Mouse (Mus musculus) macrophage (primary cell): ENCODE measurements around the gene Cpm. TPM values are rescaled to one million over a fixed set of nuclear protein-coding genes. Genes with fewer than 3 reads are reported as not detected.
"Not testable (repeated sequence)": the region's sequence is repeated elsewhere in the genome, so short reads cannot be mapped to it uniquely, and the experiment has no call there.

ENCODE experiments used
- H3K27ac ChIP-seq: fragments of 350-480 bp; formaldehyde crosslinking; 2 replicates; pipeline ENCODE4 v1.9.0; 2021
- H3K36me3 ChIP-seq: fragments of 350-480 bp; formaldehyde crosslinking; 2 replicates; pipeline ENCODE4 v1.9.0; 2021; ENCODE audit errors: inconsistent target
- H3K4me3 ChIP-seq: fragments of 350-480 bp; formaldehyde crosslinking; 2 replicates; pipeline ENCODE4 v1.9.0; 2021; ENCODE audit errors: inconsistent target
- H3K79me2 ChIP-seq: fragments of 350-480 bp; formaldehyde crosslinking; 2 replicates; pipeline ENCODE4 v1.9.0; 2021; ENCODE audit errors: inconsistent target
- WGBS: methylation state at CpG from one replicate; pipeline ENCODE4 v1.1.7; 2026; ENCODE audit warnings: inconsistent platforms; ENCODE audit not compliant: missing documents; 5-methylcytosine and 5-hydroxymethylcytosine counted together
- polyA plus RNA-seq: library from polyadenylated mRNA; stranded (reverse); fragments of 250-400 nt; gene quantifications from 3 replicates; pipeline ENCODE4 v1.2.4, GENCODE M21; 2018; ENCODE audit warnings: inconsistent platforms

The Cpm gene
- polyA plus RNA-seq, 1 experiment from 2014 or later: 0.07 TPM

DNA sequence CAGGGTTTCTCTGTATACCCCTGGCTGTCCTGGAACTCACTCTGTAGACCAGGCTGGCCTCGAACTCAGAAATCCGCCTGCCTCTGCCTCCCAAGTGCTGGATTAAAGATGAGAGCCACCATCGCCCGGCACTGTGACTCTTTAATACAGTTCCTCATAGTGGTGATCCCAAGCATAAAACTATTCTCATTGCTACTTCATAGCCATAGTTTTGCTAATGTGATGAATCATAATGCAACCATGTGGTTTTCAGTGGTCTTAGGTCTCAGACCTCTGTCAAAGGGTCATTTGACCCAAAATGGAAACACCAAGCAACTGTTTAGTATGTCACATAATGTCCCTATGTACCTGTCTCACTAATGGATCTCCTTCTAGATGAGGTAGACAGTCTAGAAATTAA, 66.3 kb downstream of the Cpm start:
- Histone ChIP-seq H3K79me2 (peaks cover 87% of the 10 kb centered on the region), H3K36me3 (peaks cover 92% of the 10 kb centered on the region), H3K4me3 (no peak overlapping the region), H3K27ac (no peak overlapping the region)
- WGBS: 100% methylated on average over 4 of the region's 4 CpGs

GRCm38 (mm10) chr10:117696021-117696826, 66.9 kb downstream of the Cpm start:
- Histone ChIP-seq H3K79me2 (peaks cover 90% of the 10 kb centered on the region), H3K36me3 (peaks cover 86% of the 10 kb centered on the region), H3K4me3 (no peak overlapping the region), H3K27ac (no peak overlapping the region)
- WGBS: 92% methylated on average over 8 of the region's 8 CpGs

DNA sequence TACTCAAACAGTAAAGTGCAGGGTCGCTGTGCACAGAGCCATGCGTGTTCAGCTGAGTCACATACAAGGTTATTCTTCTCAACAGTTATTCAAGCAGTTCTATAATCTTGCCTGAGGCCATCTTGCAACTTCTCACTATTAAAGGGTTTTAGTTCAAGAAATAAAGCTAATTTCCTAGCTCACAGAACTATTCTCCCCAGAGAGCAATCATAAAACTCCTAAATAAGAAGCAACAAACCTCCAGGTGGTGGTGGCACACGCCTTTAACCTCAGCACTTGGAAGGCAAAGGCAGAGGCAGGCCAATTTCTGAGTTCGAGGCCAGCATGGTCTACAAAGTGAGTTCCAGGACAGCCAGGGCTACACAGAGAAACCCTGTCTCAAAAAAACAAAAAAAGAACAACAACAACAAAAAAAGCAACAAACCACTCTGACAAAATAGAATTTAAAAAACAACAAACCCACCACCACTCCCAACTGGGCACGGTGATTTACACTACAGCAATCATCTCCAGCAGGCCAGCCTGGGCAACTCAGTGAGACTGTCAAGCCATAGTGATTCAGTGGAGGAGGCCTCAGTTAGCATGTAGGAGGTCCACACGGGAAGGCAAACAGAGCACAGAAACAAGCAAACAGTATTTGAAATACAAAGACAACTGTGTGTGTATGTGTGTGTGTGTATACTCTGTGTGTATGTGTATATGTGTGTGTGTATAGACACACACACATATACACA, 67.7 kb downstream of the Cpm start:
- 95% methylated on average over 4 of the region's 6 CpGs for WGBS
- H3K36me3 ChIP-seq: peaks cover 84% of the 10 kb centered on the region
- no peak overlapping the region for H3K27ac ChIP-seq
- peaks cover 92% of the 10 kb centered on the region for H3K79me2 ChIP-seq
- no peak overlapping the region for H3K4me3 ChIP-seq

GRCm38 (mm10) chr10:117697561-117698115, 68.3 kb downstream of the Cpm start:
- Histone ChIP-seq H3K79me2 (peaks cover 94% of the 10 kb centered on the region), H3K4me3 (no peak overlapping the region), H3K27ac (no peak overlapping the region), H3K36me3 (peaks cover 84% of the 10 kb centered on the region)
- 96% methylated on average over 3 of the region's 3 CpGs for WGBS

- Histone ChIP-seq H3K4me3 (no peak overlapping the region), H3K79me2 (peaks cover 97% of the 10 kb centered on the region), H3K36me3 (peaks cover 88% of the 10 kb centered on the region), H3K27ac (no peak overlapping the region)
- 95% methylated on average over 10 of the region's 10 CpGs for WGBS
These were observed 69.2 kb downstream of the Cpm start for GRCm38 (mm10) chr10:117698313-117699138.

GRCm38 (mm10) chr10:117699914-117700313, 70.6 kb downstream of the Cpm start:
- WGBS: 98% methylated on average over 4 of the region's 4 CpGs
- Histone ChIP-seq H3K79me2 (peaks cover 100% of the 10 kb centered on the region), H3K4me3 (no peak overlapping the region), H3K36me3 (peaks cover 91% of the 10 kb centered on the region), H3K27ac (no peak overlapping the region)

DNA sequence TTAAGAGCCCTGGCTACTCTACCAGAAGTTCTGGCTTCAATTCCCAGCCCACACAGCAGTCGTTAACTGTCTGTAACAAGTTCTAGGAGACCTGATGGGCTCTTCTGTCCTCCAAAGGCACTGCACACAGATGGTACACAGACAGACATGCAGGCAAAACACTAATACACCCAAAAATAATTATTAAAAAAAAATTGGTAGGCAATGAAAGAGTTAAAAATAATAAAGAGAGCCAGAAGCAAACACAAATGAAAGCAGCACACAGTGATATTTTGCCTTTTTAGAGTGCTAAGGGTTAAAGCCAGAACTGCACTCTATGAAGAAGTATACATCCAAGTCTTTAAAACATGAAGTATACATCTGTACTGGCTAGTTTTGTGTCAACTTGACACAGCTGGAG, 71.2 kb downstream of the Cpm start:
- no peak overlapping the region for H3K27ac ChIP-seq
- H3K4me3 ChIP-seq: no peak overlapping the region
- WGBS: 89% methylated on average over 1 of the region's 1 CpGs
- H3K79me2 ChIP-seq: peaks cover 100% of the 10 kb centered on the region
- peaks cover 91% of the 10 kb centered on the region for H3K36me3 ChIP-seq

DNA sequence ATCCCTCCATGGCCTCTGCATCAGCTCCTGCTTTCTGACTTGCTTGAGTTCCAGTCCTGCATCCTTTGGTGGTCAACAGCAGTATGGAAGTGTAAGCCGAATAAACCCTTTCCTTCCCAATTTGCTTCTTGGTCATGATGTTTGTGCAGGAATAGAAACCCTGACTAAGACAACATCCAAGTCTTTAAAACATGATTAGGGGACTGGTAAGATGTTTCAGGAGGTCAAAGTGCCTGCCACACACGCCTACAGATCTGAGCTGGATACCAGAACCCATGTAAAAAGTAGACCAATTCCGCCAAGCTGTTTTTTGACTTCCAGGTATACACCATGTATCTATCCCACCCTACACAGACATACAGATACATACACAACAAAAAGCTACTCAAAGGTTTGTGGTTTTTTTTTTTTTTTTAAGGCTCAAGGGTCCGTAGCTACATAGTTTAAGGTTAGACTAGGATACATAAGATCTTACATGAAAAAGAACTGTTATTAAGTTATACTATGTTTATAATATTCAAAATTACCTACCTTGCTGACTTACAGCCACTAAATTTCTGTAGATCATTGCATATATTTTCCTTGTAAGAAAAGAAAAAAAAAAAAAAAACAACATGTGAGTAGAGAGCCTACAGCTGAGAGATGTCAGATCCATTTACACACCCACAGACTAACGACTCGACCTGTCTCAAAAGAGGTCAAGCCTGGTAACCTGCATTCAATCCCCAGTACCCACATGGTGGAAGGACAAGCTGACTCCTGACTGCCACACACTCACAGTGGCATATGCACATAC, 71.9 kb downstream of the Cpm start:
- H3K79me2 ChIP-seq: peaks cover 100% of the 10 kb centered on the region
- H3K36me3 ChIP-seq: peaks cover 87% of the 10 kb centered on the region
- WGBS: 94% methylated on average over 5 of the region's 6 CpGs
- no peak overlapping the region for H3K27ac ChIP-seq
- H3K4me3 ChIP-seq: no peak overlapping the region

GRCm38 (mm10) chr10:117702024-117702833, 72.9 kb downstream of the Cpm start:
- Histone ChIP-seq H3K36me3 (peaks cover 84% of the 10 kb centered on the region), H3K79me2 (peaks cover 100% of the 10 kb centered on the region), H3K27ac (no peak overlapping the region), H3K4me3 (no peak overlapping the region)
- WGBS: 92% methylated on average over 6 of the region's 6 CpGs

- Histone ChIP-seq H3K27ac (no peak overlapping the region), H3K36me3 (peaks cover 71% of the 10 kb centered on the region), H3K4me3 (no peak overlapping the region), H3K79me2 (peaks cover 100% of the 10 kb centered on the region)
- WGBS: 97% methylated on average over 3 of the region's 3 CpGs
These were observed 74.2 kb downstream of the Cpm start for GRCm38 (mm10) chr10:117703506-117703905.

DNA sequence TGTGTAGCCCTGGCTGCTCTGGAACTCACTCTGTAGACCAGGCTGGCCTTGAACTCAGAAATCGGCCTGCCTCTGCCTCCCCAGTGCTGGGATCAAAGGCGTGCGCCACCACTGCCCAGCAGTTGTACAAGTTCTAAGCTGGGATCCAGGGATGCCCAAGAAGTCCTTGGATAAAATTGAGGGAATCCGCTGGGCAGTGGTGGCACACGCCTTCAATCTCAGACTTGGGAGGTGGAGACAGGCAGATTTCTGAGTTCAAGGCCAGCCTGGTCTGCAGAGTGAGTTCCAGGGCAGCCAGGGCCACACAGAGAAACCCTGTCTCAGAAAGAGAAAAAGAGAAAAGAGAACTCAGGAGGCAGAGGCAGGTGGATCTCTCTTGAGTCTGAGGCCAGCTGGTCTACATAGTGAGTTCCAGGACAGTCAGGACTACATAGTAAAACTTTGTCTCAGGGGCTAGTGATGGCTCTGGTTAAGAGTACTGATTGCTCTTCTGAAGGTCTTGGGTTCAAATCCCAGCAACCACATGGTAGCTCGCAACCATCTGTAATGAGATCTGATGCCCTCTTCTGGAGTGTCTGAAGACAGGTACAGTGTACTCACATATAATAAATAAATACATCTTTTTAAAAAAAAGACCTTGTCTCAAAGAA, 75.1 kb downstream of the Cpm start:
- H3K27ac ChIP-seq, H3K4me3 ChIP-seq: not testable (repeated sequence)
- 97% methylated on average over 6 of the region's 6 CpGs for WGBS
- peaks cover 100% of the 10 kb centered on the region for H3K79me2 ChIP-seq
- H3K36me3 ChIP-seq: peaks cover 62% of the 10 kb centered on the region

- Histone ChIP-seq H3K36me3 (peaks cover 57% of the 10 kb centered on the region), H3K79me2 (peaks cover 100% of the 10 kb centered on the region), H3K4me3 (no peak overlapping the region), H3K27ac (no peak overlapping the region)
- WGBS: 97% methylated on average over 6 of the region's 6 CpGs
These were observed 75.7 kb downstream of the Cpm start for GRCm38 (mm10) chr10:117704964-117705335.

- Histone ChIP-seq H3K36me3 (peaks cover 51% of the 10 kb centered on the region), H3K27ac (no peak overlapping the region), H3K4me3 (no peak overlapping the region), H3K79me2 (peaks cover 92% of the 10 kb centered on the region)
These were observed 76.5 kb downstream of the Cpm start for GRCm38 (mm10) chr10:117705806-117706205.
